Mouse (Mus musculus) MN1 (cell line): Measurements from ENCODE around the gene Slc7a8.
"Not testable (repeated sequence)": the region's sequence is repeated elsewhere in the genome, so short reads cannot be mapped to it uniquely, and the experiment has no call there.

Experiments used
- DNase-seq: peaks from one replicate; pipeline ENCODE4 v3.0.0-alpha.2; 2016; ENCODE audit warnings: low spot score

Slc7a8 gene

DNA sequence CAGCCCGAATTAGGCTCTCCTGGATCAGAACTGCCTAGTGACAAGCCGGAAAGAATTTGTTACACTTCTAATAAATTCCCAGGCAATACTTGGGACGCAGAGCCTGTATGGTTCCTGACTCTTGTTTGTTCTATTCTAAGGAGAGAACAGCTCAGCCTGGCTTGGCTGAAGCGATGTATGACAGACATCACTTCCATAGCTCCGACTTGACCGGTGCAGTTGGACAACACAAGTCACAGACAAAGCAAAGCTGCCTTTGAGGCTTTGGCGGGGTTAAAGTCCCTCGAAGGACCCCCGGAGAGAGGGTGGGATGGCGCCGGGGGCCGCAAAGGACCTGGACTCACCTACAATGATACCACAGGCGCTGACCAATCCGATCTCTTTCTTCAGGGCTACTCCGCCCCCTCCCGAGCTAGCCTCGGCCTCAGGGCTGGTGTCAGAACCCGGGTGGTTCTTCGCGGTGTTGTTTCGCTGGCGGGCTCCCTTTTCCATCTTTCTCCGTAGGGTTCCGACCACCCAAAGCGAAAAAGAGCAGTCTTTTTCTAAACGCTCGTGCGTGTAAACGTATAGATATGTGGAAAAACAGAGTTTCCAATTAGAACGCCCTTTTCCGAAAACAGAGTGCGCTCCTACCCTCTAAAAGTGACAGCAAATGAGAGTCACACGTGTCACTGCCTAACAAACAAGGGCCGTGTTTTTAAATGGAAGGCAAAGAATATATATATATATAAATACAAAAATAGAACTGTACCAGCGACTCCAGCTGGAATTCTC, 723 bp downstream of the Slc7a8 start:
- peak; percentile 50 for DNase-seq

DNA sequence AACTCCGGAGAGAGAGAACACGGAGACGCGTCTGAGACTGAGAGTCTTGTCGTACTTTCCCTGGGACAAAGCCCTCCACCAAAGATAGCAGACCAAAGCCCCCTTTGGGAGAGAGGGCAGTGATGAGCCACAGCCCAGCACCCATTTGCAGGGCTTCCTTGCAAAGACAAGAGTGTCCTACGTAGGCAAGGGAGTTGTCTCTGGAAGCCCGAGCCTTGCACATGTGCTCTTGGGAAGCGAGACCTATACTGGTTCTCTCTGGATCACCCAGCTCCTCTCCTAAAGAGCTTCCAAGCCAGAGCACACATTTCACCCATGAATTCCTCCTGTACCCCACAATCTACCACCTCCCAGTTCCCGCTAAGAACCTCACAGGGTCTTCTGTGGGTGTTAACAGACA, 1.7 kb downstream of the Slc7a8 start:
- DNase-seq = no peak

DNA sequence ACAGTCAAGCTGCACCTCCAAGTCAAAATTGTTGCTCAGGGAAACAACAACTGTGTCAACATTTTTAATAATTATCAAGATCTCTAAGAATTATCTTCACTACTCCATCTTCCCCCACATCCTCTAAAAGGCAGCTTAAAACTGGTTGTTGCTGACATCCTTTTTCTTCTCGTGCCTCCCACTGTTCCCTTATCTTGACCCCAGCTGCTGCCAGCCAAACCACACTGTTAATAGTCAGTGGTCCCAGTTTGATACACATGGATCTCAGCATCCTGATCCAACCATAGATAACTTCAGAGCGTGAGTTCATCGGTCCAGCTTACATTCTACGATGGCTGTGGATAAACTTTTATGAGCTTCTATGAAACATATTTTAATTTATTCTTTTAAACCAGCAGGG, 3.9 kb downstream of the Slc7a8 start:
- no peak for DNase-seq

DNA sequence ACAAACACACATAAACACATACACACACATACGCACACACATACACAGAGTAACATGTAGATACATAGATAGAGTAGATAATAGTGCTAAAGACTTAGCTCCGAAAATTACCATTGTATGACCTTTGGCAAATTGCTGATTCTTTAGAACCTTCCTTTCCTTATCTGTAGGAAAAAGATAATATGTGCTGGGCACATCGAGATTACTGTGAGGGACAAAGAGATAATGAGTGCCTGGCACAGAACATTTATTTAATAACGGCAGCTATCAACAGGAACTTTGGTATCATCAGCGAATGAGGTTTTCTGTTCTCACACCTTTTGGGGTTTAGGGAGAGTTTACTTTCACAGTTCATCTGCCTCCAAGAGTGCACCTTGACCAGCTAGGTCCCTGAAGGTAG, 5.0 kb downstream of the Slc7a8 start:
- no peak for DNase-seq

DNA sequence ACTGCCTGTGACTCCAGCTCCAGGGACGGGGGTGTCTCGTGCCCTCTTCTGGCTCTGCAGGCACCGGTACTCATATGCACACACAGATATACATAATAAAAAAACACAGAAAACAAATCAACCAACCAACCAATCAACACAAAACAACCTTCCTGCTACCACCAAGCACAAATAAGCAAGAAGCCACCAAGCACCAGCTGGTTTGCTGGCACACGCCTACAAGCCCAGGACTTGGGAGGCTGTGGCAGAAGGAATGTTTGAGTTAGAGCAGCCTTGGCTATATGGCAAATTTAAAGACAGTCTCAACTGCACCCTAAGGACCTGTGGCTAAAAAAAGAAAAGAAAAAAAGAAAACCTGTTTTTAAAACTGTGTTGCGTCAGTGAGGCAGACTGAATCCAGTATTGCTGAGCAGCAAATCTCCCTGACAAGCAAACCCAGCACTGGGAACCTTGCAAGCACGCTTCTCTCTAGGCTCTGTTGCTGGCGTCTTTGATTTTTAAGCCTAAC, 6.2 kb downstream of the Slc7a8 start:
- no peak for DNase-seq

DNA sequence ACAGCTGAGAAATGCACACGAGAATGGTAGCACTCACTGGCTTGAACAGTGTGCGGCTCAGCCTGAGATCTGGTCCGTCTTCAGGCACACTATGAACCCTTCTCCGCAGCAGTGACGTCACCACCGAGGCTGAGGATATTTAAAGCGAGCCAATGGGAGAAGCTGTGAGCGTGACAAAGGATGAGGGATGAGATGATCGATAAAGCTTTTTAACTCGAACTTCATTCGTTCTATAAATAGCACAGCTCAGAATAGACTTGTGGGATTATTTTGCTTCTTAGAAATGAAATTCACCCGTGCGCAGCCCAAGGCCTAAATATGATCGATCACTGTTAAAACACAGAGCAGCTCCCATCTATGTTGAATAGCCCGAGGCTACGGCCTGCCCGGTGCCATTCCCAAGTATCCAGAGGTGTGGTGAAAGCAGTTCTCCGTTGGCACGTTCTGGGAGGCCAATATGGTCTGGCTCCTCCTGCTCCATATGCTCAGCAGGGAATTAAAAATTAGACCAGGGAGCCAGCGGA, 9.4 kb downstream of the Slc7a8 start:
- DNase-seq = no peak

DNA sequence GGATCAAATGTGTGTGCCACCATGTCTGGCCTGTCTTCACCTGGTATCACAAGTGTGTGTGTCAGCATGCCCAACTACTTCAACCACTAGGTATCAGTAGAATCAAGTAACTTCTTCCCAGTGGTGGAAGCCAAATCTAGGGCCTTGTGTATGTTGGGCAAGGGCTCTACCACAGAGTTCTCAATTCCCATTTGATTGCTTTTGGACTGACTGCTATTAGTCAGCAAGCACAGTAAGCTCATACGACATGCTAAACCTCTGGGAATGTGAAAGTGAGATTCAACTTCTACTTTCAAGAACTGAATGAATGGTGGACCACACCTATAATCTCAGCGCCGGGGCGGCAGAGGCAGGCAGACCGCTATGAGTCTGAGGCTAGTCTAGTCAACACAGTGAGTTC, 11.4 kb downstream of the Slc7a8 start:
- DNase-seq = no peak

DNA sequence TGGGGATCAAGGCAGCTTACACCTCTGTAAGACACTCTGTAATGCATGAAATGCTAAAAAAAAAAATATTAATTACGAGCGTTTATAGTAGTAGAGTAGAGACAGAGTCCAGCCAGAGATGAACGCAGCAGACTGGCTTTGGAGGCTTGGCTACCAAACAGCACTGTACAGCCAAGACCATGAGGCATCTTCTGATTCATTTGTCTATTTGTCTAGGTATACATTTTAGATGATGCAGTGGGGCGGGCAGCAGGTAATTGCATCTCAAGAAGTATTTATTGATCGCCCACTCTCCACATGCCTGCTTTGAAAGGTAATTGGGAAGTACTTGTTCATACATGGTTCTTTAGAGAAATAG, 12.7 kb downstream of the Slc7a8 start:
- no peak for DNase-seq

DNA sequence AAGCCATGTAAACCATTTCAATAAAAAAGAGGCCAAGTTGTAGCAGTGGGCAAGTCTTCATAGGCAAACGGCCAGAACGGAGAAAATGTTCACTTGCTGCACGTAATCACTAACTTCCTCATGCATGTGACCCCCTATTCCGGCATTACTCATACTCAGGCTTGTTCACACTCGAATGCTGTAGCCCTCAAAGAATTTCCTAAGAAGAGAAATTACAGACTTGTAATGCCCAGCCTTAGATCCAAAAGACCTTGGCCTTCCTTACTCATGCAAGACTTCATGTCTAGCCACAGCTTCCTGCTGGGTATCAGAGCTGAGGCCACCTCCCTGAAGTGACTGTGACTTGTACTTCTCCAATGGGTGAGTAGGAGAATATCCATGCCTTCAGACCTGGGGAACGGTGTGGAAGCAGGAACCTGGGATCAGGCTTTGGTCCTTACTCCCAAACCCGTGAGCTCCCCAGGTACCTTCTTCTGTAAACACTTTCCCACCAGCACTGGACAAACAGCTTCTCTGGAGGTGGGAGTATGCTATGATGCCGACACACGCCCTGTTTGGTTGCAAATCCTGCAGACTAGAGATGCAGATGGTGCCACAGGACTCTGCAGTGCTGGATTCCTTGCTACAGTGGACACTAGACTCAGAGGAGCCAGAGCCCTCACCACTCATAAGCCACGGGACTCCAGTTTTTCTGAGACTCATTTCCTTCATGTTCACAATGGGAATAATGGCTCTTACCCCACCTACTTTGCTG, 13.3 kb downstream of the Slc7a8 start:
- no peak for DNase-seq

DNA sequence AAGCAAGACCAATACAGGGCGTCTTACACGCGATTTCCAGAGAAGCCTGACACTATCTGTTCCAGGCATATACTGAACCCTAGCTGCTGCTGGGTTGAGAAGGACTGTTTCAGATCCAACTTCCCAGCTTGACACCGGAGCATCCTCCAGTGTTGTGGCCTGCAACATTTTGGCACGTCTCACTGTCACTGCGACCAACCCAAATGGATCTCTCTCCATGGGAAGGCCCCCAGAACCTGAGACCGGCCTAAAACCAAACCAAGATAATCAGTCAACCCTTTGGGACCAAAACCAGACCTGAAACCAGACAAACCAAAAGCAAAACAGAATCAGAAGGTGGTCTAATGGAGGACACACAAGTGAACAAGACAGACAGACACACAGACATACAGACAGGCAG, 14.8 kb downstream of the Slc7a8 start:
- DNase-seq = not testable (repeated sequence)

DNA sequence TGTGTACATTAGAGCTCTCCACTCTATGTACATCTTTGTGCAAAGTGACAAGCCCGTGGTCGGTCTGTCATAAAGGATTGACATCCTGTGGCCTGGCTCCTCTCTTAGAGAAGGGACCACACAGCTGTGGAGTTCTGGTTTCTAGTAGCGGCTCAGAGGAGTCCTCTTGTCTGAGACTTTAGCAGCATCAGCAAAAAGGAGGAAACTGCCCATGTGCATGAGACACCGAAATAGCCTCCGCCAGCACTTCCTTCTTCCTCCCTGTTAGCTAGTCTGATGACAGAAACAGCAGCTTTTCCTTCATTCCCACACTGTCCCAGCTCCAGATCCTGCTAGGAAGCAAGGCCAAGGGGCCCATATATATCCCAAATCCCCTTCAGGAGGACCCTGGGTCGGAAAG, 25.4 kb downstream of the Slc7a8 start:
- no peak for DNase-seq

DNA sequence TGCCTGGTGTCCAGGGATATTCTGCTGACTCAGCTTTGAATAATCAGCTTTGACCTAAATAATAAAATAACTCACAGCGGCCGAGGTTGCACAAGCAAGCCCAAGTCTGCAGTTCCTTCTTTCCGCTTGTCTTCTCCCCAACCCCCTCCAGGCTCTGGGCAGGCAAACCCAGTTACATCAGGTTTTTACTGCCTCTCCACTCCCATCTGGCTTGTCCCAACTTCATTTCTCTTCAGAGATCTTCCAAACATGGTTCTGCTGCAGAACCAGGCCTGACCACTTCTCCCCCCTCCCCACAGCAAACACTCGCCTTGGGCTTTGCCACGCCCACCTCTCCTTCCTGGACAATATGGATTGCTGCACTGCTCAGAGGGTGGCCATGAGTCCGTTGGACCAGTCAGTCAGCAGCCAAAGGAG, 27.1 kb downstream of the Slc7a8 start:
- peak; percentile 68 for DNase-seq

DNA sequence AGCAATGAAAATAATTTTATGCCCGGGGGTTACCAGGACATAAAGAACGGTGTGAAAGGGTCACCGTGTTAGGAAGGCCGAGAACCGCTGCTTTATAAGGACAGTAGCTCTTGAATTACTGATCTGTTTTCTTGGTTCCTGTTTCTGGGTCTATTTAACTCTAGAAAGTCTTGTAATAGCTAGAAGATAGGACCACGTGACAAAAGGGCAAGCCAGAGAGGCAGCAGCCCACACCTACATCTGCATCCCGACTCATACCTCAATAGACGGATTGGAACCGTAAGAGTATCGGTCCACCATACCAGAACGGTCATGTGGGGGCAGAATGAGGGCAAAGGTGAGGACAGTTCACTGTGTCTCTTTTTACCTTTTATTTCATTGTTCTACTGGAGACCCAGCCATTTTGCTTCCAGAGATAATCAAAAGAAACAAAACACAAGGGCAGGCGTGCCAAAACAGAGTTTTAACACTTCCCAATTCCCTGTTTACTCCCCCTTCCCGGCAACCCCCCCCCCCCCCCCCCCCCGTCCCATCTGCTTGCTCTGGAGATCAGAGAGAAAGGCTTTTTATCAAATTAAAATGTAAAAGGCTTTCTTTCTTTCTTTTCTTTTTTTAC, 27.7 kb downstream of the Slc7a8 start:
- no peak for DNase-seq

DNA sequence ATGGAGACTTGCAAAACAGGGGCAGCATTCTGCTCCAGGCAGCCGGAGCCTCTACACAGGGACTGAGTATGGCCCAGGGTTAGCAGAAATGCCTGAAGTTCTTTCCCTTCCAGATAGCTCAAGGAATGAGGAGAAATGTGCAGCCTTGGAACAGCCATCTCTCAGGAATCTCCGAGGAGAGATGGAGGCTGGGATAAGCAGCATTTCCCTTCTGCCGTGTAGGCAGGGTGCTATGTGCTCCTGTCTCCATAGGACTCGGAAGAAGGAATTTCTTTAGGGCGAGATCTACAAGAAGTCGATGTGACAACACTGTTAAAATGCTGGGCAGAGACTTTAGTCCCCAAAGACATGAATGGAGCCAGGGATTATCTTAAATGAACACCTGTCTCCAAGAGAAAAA, 28.8 kb downstream of the Slc7a8 start:
- DNase-seq = no peak

DNA sequence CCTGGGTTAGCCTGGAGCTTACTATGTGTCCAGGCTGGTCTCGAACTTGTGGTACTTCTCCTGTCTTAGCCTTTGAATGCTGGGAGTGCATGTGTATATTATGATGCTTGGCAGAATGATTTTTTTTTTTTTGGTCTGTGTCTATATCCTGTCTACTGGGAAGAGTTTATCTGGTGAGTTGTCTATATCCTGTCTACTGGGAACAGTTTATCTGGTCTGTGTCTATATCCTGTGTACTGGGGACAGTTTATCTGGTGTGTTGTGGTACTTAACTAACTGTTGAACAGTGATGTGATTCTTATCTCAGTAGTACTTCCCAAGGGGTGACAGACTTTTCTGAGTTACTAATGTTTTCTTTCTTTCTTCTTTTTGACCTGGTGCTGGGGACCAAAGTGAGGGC, 30.0 kb downstream of the Slc7a8 start:
- no peak for DNase-seq

DNA sequence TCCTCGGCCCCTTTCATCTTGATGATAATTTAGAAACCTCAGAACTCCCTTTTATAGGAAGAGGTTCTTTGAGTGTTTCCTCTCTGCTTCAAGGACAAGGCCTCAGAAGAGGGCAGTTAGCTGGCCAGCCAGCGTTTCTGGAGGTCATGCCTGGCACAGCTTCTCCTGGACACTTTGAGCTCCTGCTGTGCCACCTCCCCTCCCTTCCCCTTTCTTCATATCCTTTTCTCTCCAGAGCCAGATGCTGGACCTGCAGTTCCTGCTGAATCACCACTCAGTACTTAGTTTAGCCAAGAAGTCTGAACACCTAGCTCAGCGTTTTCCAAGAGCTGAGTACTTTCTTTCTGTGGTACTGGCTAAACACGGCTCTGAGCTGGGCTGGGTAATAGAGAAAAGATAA, 32.5 kb downstream of the Slc7a8 start:
- no peak for DNase-seq

DNA sequence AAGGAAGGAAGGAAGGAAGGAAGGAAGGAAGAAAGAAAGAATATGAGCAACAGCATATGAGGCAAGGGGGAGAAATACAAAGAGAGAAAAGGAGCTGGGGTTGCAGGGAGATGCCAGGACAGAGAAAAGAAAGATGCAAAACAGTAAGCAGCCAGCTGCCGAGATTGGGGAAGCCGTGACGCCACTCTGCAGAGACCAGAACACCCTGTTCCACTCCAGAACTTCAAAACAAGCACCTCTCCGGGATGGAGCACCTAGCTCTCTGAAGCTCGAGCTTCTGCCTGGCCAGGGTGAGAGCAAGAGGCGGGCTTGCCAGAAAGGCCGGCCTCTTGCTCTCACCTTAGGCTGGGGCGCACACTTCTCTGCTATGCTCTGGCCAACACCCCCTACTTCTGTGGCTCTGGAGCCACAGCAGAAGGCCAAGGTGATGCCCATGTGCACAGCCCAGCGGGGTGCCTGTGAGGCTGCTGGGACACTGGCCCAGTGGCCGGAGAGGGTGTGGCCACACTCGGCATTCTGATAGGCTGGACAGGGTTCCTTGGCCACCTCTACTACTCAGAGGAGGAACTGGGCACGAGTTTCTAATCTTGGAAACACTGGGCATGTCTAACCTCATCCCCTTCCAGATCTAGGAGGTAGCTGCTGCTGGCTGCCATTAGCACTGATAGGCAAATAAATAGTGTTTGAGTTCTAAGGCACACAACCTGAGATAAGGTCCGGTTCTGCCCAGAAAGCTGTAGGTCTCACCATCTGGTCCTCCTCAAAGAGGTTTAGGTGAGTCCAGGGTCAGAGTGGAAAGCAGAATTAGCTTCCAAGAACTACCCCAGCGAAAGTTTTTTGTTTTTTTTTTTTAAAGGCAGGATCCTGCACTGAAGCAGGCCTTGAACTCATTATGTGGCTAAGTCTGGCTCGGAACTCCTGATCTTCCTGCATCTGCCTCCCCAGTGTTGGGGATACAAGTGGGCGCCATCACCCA, 33.5 kb downstream of the Slc7a8 start:
- no peak for DNase-seq

DNA sequence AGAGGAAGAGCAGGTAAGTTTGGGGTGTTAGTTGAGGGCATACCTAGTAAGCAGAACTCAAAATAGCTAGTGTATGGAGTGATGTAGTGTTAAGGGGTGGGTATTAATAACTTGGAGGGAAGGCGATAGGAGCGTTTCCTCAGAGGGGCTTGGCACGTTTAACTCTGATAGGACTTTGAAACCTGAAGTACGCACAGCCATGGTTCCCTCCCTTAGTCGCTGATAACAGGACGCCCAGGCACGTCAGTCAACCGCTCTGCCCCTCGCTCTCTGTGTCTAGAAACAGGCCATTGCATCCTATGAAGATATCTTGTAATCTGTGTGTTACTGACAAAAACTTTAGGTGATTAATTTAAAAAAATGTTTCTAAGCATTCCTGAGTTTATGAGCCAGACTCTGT, 35.7 kb downstream of the Slc7a8 start:
- no peak for DNase-seq

DNA sequence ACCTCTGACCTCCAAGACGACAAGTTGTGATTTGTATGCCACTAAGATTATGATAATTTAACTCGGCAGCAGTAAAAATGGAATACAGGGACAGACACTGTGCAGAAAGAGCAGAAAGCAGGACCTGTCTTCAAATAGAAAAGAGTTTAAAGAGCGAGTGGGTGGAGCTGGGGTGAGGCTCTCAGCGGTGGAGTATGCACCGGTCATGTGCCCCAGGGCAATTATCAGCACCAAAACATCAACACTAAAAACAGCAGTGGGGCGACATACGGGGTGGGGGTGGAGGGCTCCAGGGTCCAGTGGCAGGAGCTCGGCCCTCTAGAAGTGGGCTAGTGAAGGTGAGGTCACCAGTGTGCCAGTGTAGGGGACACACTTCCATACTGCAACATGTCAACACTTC, 37.3 kb downstream of the Slc7a8 start:
- no peak for DNase-seq

DNA sequence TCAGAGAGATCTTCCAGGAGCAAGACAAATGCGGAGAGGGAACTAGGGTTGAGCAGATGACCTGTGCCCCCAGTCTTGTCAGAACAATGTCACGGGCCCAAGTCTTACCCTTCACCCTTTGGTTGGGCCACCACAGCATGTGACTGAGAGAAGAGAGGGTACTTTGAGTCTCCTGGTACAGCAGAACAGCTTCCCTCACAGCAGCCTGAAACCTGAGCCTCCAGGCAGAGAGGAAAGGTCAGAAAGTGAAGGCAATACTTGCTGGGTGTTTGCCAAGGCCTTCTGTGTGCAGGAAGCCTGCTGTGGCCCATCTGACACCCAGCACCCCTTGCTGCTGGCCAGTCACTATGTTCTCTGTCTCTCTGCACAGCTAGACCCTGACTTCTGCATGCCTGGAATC, 39.4 kb downstream of the Slc7a8 start:
- DNase-seq = no peak

DNA sequence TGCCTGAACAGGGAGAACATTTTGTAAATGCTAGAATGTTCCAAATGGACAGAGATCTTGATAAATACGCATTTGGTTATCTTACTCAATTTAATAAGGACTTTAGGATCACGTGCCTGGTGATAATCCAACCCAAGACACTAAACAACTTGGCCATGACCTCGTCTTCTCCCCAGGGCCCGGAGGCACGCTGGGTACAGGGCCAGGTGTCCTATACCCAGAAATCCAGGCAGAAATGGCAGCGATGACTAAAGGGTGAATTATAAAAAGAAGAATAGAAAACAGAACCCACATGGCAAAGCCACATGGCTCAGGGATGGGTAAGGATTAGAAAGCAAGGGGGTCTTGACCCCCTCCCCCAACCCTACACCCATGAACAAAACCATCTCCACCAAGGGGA, 40.0 kb downstream of the Slc7a8 start:
- no peak for DNase-seq

DNA sequence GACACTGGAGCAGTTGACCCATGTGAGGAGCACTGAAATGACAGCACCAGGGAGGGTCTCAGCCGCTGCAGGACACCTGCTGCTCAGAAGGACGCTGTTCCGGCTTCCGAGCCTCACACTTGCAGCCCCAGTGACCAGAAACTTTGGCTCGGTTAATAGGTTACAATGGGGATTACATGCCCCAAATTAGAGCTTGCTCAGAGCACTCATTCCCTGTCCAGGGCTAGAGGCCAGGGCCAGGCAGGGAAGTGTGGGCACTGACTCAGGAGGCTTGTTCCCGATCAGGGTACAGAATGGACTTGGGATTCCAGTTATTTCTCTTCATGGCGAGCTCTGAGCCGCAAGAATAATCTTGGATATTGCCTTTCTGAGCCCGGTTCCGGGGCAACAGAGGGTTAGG, 44.1 kb downstream of the Slc7a8 start:
- DNase-seq = no peak
